Mouse (Mus musculus) frontal cortex, postnatal 36 days (tissue): Measurements from ENCODE around the gene Kdm4c.
"Not testable (repeated sequence)": the region's sequence is repeated elsewhere in the genome, so short reads cannot be mapped to it uniquely, and the experiment has no call there.

Source experiments
- DNase-seq, 2 experiments: peaks; one replicate each; pipeline ENCODE4 v3.0.0; 2022; ENCODE audit warnings: low spot score in 2 of 2

The Kdm4c gene

GRCm38 (mm10) chr4:74242176-74242575, at the start of gene Kdm4c:
TSS of gene Kdm4c (plus strand) at chr4:74242497.
- no peak for DNase-seq

- no peak for DNase-seq
These were observed 41.0 kb upstream of the Kdm4c start for GRCm38 (mm10) chr4:74201281-74201811.

GRCm38 (mm10) chr4:74221780-74222179, 20.5 kb upstream of the Kdm4c start:
- DNase-seq = not testable (repeated sequence)

- peak in 1 of 2 experiments; percentile 14 for DNase-seq
These were observed 19.9 kb upstream of the Kdm4c start for GRCm38 (mm10) chr4:74222360-74222759.

- no peak for DNase-seq
These were observed 18.1 kb upstream of the Kdm4c start for GRCm38 (mm10) chr4:74224210-74224609.

GRCm38 (mm10) chr4:74230994-74231393, 11.3 kb upstream of the Kdm4c start:
- DNase-seq = no peak

- DNase-seq = peak; percentile 21 to 63
These were observed 10.9 kb upstream of the Kdm4c start for GRCm38 (mm10) chr4:74231405-74231804.

- DNase-seq = no peak
These were observed 8.8 kb upstream of the Kdm4c start for GRCm38 (mm10) chr4:74233534-74233933.

GRCm38 (mm10) chr4:74251348-74252244, 9.3 kb downstream of the Kdm4c start:
- DNase-seq = peak; percentile 97 to 98

- peak; percentile 64 to 73 for DNase-seq
These were observed 10.2 kb downstream of the Kdm4c start for GRCm38 (mm10) chr4:74252245-74253105.

- DNase-seq = no peak
These were observed 15.6 kb downstream of the Kdm4c start for GRCm38 (mm10) chr4:74257882-74258281.

GRCm38 (mm10) chr4:74258538-74258937, 16.2 kb downstream of the Kdm4c start:
- DNase-seq = no peak

- no peak for DNase-seq
These were observed 17.0 kb downstream of the Kdm4c start for GRCm38 (mm10) chr4:74259331-74259730.

GRCm38 (mm10) chr4:74261879-74262278, 19.6 kb downstream of the Kdm4c start:
- no peak for DNase-seq

GRCm38 (mm10) chr4:74264428-74264955, 22.2 kb downstream of the Kdm4c start:
- peak in 1 of 2 experiments; percentile 21 for DNase-seq

- no peak for DNase-seq
These were observed 28.9 kb downstream of the Kdm4c start for GRCm38 (mm10) chr4:74271180-74271579.

GRCm38 (mm10) chr4:74277486-74277885, 35.2 kb downstream of the Kdm4c start:
- no peak for DNase-seq

- DNase-seq = no peak
These were observed 37.9 kb downstream of the Kdm4c start for GRCm38 (mm10) chr4:74280170-74280569.

- DNase-seq = no peak
These were observed 45.6 kb downstream of the Kdm4c start for GRCm38 (mm10) chr4:74287851-74288250.

GRCm38 (mm10) chr4:74294726-74295125, 52.4 kb downstream of the Kdm4c start:
- no peak for DNase-seq

GRCm38 (mm10) chr4:74305315-74306105, 63.2 kb downstream of the Kdm4c start:
- DNase-seq = no peak
